Mouse (Mus musculus) liver, embryonic 13.5 days (tissue): ENCODE results near the gene Als2. TPM values are rescaled to one million over a fixed set of nuclear protein-coding genes. Genes with fewer than 3 reads are reported as not detected.
A peak's percentile ranks its signal among the peaks of the same experiment; 100 is the strongest.

ENCODE experiments used
- ATAC-seq: fragments of 200-750 bp; cut with Nextera tagmentation; 2 replicates; pipeline ENCODE4 v1.8.0; 2017; ENCODE audit warnings: low read depth, mild to moderate bottlenecking, moderate number of reproducible peaks, moderate library complexity
- DNase-seq: peaks from one replicate; pipeline ENCODE4 v3.0.0; 2022
- H3K27ac ChIP-seq: fragments of 300-500 bp; sonication (generic); 2 replicates; pipeline ENCODE4 v1.5.1; 2015; ENCODE audit warnings: moderate library complexity, mild to moderate bottlenecking, inconsistent platforms
- H3K27me3 ChIP-seq: fragments of 300-500 bp; sonication (generic); 2 replicates; pipeline ENCODE4 v1.6.1; 2015; ENCODE audit warnings: mild to moderate bottlenecking, inconsistent platforms
- H3K36me3 ChIP-seq: fragments of 300-500 bp; sonication (generic); 2 replicates; pipeline ENCODE4 v1.6.1; 2015; ENCODE audit warnings: mild to moderate bottlenecking, inconsistent platforms
- H3K4me1 ChIP-seq: fragments of 300-500 bp; sonication (generic); replicated peaks from 2 replicates; pipeline ENCODE4 v1.6.1; 2015; ENCODE audit warnings: inconsistent platforms
- H3K4me2 ChIP-seq: fragments of 300-500 bp; sonication (generic); 2 replicates; pipeline ENCODE4 v1.6.1; 2015; ENCODE audit warnings: inconsistent platforms, mild to moderate bottlenecking, moderate library complexity
- H3K4me3 ChIP-seq: fragments of 300-500 bp; sonication (generic); replicated peaks from 2 replicates; pipeline ENCODE4 v1.5.1; 2015; ENCODE audit warnings: mild to moderate bottlenecking, inconsistent platforms
- H3K9ac ChIP-seq: fragments of 300-500 bp; sonication (generic); 2 replicates; pipeline ENCODE4 v1.6.1; 2015; ENCODE audit warnings: mild to moderate bottlenecking, inconsistent platforms
- H3K9me3 ChIP-seq: fragments of 300-500 bp; sonication (generic); replicated peaks from 2 replicates; pipeline ENCODE4 v1.6.1; 2016; ENCODE audit warnings: inconsistent platforms
- WGBS: fragments of 180-500 bp; shearing (Covaris S2); methylation state at CpG from one replicate; pipeline ENCODE4 v1.1.7; 2015; ENCODE audit not compliant: insufficient replicate concordance; 5-methylcytosine and 5-hydroxymethylcytosine counted together
- polyA plus RNA-seq: library from polyadenylated mRNA; unstranded; fragments of >200 nt; fragmentation: Nextera tagmentation; extraction: Ambion mirVana; gene quantifications from 2 replicates; pipeline ENCODE4 v1.2.1, GENCODE M21; 2015

Als2 gene
- polyA plus RNA-seq, 1 experiment from 2014 or later = 4.5 TPM

DNA sequence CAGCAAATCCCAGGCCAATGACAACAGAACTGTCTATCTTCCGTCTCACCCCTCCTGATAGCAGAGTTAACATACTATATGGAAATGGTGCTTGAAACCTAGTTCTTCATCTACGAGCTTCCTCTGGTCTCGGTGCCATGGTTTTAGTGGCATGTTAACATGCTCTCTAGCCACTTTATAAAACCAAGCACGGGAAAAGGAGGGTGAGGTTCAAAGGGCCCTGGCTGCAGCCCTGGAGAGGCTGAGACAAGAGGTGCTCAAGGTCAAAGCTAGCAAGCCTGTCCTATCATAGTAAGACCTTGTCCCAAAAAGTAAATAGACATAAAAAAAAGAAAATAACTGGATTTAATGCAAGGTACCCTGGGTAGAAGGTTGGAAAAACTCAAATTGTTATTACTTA is 25.4 kb downstream of the Als2 start:
- no peaks in the 10 kb centered on the region for H3K9me3 ChIP-seq
- H3K9ac ChIP-seq = no peak overlapping the region
- H3K36me3 ChIP-seq = peaks cover 31% of the 10 kb centered on the region
- no peak overlapping the region for H3K4me3 ChIP-seq
- ATAC-seq (peak; percentile 43; the same call in 1 of the 2 replicates), DNase-seq (no peak)
- WGBS = 60% methylated on average over 4 of the region's 4 CpGs
- H3K4me1 ChIP-seq = peaks cover 4% of the 10 kb centered on the region; the same call in 1 of the 2 replicates
- no peaks in the 10 kb centered on the region for H3K27me3 ChIP-seq
- H3K4me2 ChIP-seq = no peak overlapping the region
- H3K27ac ChIP-seq = peak overlapping the region; percentile 55; the same call in 1 of the 2 replicates

DNA sequence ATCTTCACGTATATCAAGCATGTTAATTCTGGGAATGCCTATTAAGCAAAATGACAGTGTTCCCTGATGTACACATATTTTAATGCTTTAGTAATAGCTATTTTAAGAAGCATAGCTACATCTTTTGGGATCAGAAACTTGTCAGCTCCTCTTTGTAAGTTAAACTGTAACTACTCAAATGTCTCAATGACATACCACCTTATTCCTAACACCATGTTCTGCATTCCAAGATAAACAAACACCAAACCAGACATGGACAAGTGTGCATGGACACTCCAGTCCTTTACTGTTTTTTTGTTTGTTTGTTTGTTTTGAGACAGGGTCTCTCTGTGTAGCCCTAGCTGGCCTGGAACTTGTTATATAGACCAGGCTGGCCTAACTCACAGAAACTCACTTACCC is 28.7 kb downstream of the Als2 start:
- Histone ChIP-seq H3K27me3 (no peaks in the 10 kb centered on the region), H3K4me2 (no peak overlapping the region), H3K27ac (no peak overlapping the region), H3K36me3 (peaks cover 20% of the 10 kb centered on the region), H3K9ac (no peak overlapping the region), H3K4me3 (no peak overlapping the region), H3K4me1 (peaks cover 4% of the 10 kb centered on the region; the same call in 1 of the 2 replicates), H3K9me3 (no peaks in the 10 kb centered on the region)
- WGBS = 74% methylated on average over 1 of the region's 1 CpGs
- DNase-seq (no peak), ATAC-seq (no peak)

DNA sequence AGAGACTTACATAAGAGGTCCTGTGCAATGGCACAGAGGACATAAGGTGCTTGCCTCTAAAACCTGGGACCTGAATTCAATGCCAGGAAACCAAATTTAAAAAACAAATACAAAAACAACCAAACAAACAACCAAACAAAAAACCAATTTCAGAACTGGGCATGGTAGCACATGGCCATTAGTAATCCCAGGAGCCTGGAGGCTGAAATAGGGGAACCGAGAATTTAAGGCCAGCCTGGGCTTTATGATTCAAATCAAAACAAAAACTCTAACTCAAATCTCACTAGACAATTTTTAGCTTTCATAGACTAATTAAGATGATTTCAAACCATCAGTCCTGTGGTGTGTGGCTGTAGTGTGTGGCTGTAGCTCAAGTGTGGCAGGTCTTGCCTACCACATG is 32.5 kb downstream of the Als2 start:
- 70% methylated on average over 1 of the region's 1 CpGs for WGBS
- no peak overlapping the region for H3K4me2 ChIP-seq
- H3K9ac ChIP-seq = no peak overlapping the region
- ATAC-seq (no peak), DNase-seq (no peak)
- H3K4me3 ChIP-seq = no peak overlapping the region
- H3K4me1 ChIP-seq = no peaks in the 10 kb centered on the region
- H3K9me3 ChIP-seq = no peaks in the 10 kb centered on the region
- no peaks in the 10 kb centered on the region for H3K27me3 ChIP-seq
- H3K36me3 ChIP-seq = peaks cover 23% of the 10 kb centered on the region
- H3K27ac ChIP-seq = no peak overlapping the region

DNA sequence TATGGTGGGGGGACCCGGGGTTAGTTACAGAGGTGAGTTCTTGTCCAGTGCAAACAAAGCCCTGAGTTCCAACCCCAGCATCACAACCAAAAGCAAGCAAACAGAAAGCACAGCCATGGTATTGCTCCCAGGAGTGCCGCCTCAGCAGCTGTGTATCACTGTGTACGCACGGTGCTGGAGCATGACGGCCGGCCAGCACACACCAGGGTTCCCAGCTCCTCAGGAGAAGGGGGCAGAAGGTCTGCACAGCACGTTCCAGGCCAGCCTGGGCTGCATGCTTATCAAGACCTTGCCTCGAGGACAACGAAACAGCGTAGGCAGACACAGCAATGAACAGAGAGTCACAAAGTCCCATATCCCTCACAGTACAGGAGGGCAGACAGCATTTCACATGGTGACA is 34.7 kb downstream of the Als2 start:
- Histone ChIP-seq H3K4me3 (no peak overlapping the region), H3K9me3 (no peaks in the 10 kb centered on the region), H3K27ac (peak overlapping the region; percentile 25; the same call in 1 of the 2 replicates), H3K4me1 (no peaks in the 10 kb centered on the region; the same call in 1 of the 2 replicates), H3K9ac (no peak overlapping the region), H3K4me2 (no peak overlapping the region), H3K36me3 (peaks cover 23% of the 10 kb centered on the region; the same call in 1 of the 2 replicates), H3K27me3 (no peaks in the 10 kb centered on the region)
- ATAC-seq = peak; percentile 39; the same call in 1 of the 2 replicates
- WGBS = 77% methylated on average over 10 of the region's 10 CpGs
- DNase-seq = no peak

DNA sequence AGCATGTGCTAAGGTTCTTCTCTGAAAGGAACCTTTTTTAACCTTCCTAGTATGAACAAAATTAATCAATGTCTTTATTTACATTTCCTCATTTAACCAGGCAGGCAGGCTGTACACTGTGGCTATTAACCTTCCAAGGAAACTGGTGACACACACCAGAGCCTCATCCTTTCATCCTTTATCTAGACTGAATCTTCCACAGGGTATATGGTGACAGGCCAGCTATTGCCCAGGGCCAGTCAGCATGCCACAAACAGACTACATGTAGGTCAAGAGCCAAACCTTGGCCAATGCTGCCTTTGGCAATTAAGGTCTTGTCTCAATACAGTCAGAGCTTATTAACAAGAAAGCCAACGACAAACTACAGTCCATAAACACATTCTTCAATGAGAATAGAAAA is 35.5 kb downstream of the Als2 start:
- Histone ChIP-seq H3K9me3 (no peaks in the 10 kb centered on the region), H3K27ac (no peak overlapping the region), H3K27me3 (no peaks in the 10 kb centered on the region), H3K4me1 (no peaks in the 10 kb centered on the region; the same call in 1 of the 2 replicates), H3K36me3 (peaks cover 22% of the 10 kb centered on the region; the same call in 1 of the 2 replicates), H3K4me2 (no peak overlapping the region), H3K9ac (no peak overlapping the region), H3K4me3 (no peak overlapping the region)
- DNase-seq (no peak), ATAC-seq (no peak)
- 69% methylated on average over 1 of the region's 1 CpGs for WGBS

DNA sequence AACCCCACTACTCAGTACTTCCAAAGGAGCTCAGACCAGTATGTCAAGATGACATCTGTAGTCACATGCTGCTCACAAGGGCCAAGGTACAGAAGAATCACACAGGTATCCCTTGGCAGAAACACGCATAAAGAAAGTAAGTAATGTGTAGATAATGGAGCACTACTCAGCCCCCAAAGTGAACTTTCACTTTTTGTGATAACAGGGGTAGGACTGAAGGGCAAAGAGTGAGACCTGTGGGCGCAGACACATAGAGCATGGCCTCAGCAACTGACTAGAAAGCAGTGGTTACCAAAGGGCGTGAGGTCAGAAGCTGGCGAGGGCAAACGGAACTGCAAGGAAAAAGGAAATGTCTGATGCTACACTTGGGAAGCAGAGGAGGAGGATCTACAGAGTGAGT is 36.1 kb downstream of the Als2 start:
- no peak for ATAC-seq
- Histone ChIP-seq H3K36me3 (peaks cover 22% of the 10 kb centered on the region), H3K9me3 (no peaks in the 10 kb centered on the region), H3K27ac (no peak overlapping the region), H3K27me3 (no peaks in the 10 kb centered on the region), H3K4me2 (no peak overlapping the region), H3K4me1 (no peaks in the 10 kb centered on the region; the same call in 1 of the 2 replicates), H3K9ac (no peak overlapping the region), H3K4me3 (no peak overlapping the region)
- 76% methylated on average over 5 of the region's 5 CpGs for WGBS
- DNase-seq = no peak

DNA sequence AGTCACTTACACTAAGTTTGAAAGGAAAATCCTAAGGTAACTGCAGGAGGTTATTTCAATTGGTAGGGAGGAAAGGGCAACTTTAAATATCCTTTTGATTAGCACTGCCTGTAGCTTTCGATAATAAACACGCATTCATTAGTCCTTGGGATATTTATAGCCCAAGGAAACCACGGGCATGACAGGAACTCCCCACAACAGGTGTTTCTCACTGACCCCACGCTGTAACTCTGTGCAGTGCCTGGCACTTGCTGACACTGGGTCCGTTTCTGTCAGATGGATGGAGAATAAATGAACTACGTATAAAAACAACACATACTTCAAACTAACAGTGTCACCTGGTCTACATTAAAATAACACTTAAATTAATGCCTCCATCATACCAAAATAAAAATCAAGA is 42.1 kb downstream of the Als2 start:
- WGBS = 30% methylated on average over 6 of the region's 6 CpGs
- Histone ChIP-seq H3K27me3 (no peaks in the 10 kb centered on the region), H3K36me3 (peaks cover 42% of the 10 kb centered on the region), H3K9me3 (no peaks in the 10 kb centered on the region), H3K9ac (no peak overlapping the region), H3K4me2 (no peak overlapping the region), H3K4me1 (no peaks in the 10 kb centered on the region; the same call in 1 of the 2 replicates), H3K27ac (no peak overlapping the region), H3K4me3 (no peak overlapping the region)
- DNase-seq (no peak), ATAC-seq (no peak)

DNA sequence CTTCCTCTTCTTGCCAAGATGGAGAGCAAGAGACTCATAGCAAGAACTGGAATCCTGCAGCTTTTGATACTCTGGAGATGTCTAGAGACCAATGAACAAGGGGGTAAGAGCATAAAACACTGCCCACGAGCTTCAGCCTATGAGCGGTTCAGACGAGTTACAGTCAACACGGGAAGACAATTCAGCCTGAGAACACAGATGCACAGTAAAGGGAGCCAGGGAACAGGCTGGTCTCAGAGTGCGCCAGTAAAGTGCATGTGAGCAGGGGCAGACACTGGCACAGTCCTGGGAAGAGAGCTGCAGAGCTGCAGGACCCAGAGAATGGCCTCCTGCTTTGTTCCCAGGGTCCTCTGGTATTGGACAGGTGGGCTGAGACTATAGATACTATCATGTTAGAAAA is 49.2 kb downstream of the Als2 start:
- Histone ChIP-seq H3K9ac (no peak overlapping the region), H3K4me3 (no peak overlapping the region), H3K27me3 (no peaks in the 10 kb centered on the region), H3K4me1 (peaks cover 8% of the 10 kb centered on the region), H3K9me3 (no peaks in the 10 kb centered on the region), H3K27ac (no peak overlapping the region), H3K36me3 (peaks cover 28% of the 10 kb centered on the region), H3K4me2 (no peak overlapping the region)
- DNase-seq = no peak
- 80% methylated on average over 5 of the region's 5 CpGs for WGBS
- ATAC-seq = no peak

DNA sequence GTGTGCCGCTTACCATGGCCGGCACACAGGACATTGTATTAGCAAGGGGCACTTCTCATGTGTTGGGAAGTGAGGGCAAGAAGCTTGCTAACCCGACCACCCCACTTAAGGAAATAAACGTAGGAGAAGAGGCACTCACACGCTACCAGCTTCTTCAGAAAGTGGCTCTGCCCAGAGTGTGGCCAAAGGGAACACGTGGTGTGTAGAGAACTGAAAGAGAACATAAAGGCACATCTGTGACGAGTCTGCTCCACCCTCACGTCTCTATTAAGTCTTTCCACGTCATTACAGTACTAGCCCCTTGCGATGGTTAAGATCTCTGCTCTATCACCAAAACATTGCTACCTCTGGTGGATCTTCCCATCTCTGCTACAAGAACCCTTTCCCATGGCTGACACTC is 50.7 kb downstream of the Als2 start:
- H3K27ac ChIP-seq = no peak overlapping the region
- peaks cover 26% of the 10 kb centered on the region for H3K36me3 ChIP-seq
- H3K4me2 ChIP-seq = no peak overlapping the region
- no peak overlapping the region for H3K4me3 ChIP-seq
- WGBS = 79% methylated on average over 10 of the region's 10 CpGs
- DNase-seq = no peak
- peaks cover 9% of the 10 kb centered on the region for H3K4me1 ChIP-seq
- no peak for ATAC-seq
- H3K9ac ChIP-seq = no peak overlapping the region
- H3K9me3 ChIP-seq = no peaks in the 10 kb centered on the region
- no peaks in the 10 kb centered on the region for H3K27me3 ChIP-seq

DNA sequence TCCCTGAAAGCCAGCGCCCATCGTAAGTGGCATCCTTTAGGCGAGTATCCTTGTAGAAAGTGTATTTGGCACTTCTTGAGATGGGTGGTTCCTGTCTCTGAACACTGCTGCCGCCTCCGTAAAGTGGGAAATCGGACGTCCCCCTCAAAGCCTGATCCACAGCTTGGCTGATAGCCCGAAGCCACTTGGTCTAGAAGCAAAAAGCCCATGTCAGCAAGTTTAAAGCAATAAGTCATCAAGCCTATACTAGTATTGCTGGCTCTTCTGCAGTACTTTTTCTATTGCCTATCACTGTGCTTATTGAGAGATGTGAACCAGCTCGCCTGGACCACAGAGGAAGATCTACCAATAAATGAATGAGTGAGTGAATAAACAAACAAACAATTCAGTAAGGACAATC is 51.6 kb downstream of the Als2 start:
- DNase-seq (no peak), ATAC-seq (no peak)
- WGBS = 78% methylated on average over 9 of the region's 9 CpGs
- Histone ChIP-seq H3K27me3 (no peaks in the 10 kb centered on the region), H3K4me3 (no peak overlapping the region), H3K9me3 (no peaks in the 10 kb centered on the region), H3K9ac (no peak overlapping the region), H3K4me2 (no peak overlapping the region), H3K27ac (no peak overlapping the region), H3K36me3 (peaks cover 21% of the 10 kb centered on the region), H3K4me1 (peaks cover 9% of the 10 kb centered on the region)

DNA sequence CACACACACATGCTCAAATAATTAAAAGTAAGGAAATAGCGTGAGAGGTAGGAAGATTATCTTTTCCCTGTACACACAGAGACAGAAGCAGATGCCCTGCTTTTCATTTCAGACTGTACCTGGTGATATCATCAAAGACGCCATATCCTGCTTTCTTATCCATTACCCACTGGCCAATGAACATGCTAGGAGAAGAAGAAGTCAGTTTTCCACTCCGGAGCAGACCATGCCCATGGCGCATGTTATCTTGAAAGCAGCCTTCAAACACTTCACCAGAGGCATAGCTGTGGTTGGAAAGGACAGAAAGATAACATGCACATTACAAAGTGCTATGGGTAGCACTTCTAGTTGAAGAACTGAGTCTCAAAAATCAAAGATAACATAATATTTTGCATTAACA is 54.0 kb downstream of the Als2 start:
- H3K4me2 ChIP-seq = no peak overlapping the region
- peaks cover 39% of the 10 kb centered on the region for H3K36me3 ChIP-seq
- DNase-seq (peak; percentile 13), ATAC-seq (peak; percentile 83)
- H3K27me3 ChIP-seq = no peaks in the 10 kb centered on the region
- H3K9ac ChIP-seq = no peak overlapping the region
- H3K9me3 ChIP-seq = no peaks in the 10 kb centered on the region
- no peak overlapping the region for H3K4me3 ChIP-seq
- WGBS = 25% methylated on average over 4 of the region's 4 CpGs
- no peak overlapping the region; the same call in 1 of the 2 replicates for H3K27ac ChIP-seq
- H3K4me1 ChIP-seq = peaks cover 9% of the 10 kb centered on the region

DNA sequence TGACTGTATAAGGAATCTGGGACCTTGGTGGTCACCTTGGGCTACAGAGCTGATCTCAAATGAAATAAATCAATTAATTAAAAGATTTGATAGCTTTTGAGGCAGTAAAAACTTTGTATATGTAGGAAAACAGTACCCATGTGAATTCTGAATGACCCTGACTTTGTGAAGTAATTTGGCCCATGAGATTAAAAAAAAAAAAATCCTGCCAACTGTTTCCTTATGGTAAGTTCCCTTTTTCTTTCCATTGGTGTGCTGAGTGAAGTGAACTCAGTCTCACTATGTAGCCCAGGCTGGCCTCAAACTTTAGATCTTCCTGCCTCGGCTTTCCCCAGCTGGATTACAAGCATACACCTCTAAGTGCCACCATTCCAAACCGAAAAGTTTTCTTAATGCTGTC is 54.7 kb downstream of the Als2 start:
- WGBS = 66% methylated on average over 2 of the region's 2 CpGs
- no peak for DNase-seq

More for the DNA sequence above, 54.7 kb downstream of the Als2 start:
- Histone ChIP-seq H3K27me3 (no peaks in the 10 kb centered on the region), H3K4me3 (no peak overlapping the region), H3K27ac (no peak overlapping the region), H3K9ac (no peak overlapping the region), H3K36me3 (peaks cover 46% of the 10 kb centered on the region), H3K9me3 (no peaks in the 10 kb centered on the region), H3K4me2 (no peak overlapping the region), H3K4me1 (peaks cover 9% of the 10 kb centered on the region)
- no peak for ATAC-seq
